Mouse (Mus musculus) adrenal gland, postnatal 10 days (tissue): ENCODE data around the gene Olfr1215. TPM values are rescaled to one million over a fixed set of nuclear protein-coding genes. Genes with fewer than 3 reads are reported as not detected.

Source experiments
- DNase-seq: peaks from one replicate; pipeline ENCODE4 v3.0.0; 2021; ENCODE audit warnings: mixed read lengths
- long read RNA-seq, 2 experiments: library from polyadenylated mRNA; stranded (forward); transcript quantifications; one replicate each; pipeline ENCODE4 v2.0.0; 2021
- total RNA-seq, 2 experiments: library from RNA; stranded (reverse); gene quantifications; 2 replicates each; pipeline ENCODE4 v1.2.3; 2021

The Olfr1215 gene
- not detected for total RNA-seq
- long read RNA-seq, experiment 1: 0 reads
- long read RNA-seq, experiment 2: 0 reads

DNA sequence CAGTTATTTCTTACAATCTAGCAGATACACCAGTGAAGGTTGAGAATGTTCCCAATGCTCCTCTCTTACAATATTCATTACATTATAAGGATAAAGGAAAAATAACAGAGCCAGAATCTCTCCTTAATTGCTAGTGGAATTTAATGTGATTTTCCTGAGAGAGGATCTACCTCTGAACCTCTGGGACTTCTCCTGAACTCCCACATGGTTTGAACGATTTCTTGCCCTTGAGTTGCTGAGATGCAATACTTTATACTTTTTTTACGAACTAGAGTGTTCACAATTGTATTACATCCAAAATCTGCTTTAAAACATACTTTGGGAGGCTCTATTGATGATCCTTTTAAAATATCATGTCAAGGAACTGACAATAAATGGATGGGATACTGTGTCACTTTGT is at the start of gene Olfr1215:
Gene Olfr1215 (minus strand): TSS at position 101 of the 400 bp plus-strand sequence.
- DNase-seq: no peak

DNA sequence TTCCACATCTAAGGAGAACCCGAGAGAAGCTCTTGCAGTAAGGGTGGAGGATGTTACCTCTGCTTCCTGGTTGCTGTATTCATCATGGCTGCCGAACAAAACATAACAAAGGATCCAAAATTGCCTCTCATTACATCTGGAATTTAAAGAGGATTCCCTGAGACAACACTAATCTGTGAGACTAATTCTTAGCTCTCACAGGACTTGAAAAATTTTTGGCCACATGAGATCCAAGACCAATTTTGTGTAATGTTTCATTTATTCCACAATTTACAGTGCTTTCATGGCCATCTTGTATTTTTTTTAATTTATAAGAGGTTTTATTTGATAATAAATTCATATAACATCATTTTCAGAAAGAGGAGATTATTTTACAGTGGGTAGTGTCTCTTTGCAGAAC is 25.2 kb upstream of the Olfr1215 start, which contains the start of gene Olfr1217:
Gene Olfr1217 (minus strand): TSS at position 101 of the 400 bp plus-strand sequence.
- no peak for DNase-seq

DNA sequence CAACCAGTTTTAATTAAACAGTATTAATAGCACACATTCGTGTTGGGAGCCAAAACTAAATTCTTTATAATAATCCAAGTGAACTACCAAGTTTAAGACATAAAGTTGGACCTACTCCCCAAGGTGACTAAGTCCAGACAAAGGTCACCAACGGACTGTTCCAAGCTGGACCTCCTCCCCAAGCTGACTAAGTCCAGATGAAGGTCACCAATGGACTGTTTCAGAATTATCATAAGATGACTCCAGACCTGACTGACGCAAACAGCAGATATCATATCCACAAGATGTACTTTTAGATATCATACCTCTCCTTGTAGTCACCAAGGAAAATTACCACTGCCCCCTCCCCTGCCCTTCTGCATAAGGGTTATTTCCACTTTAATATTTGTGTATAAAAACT is 14.7 kb upstream of the Olfr1215 start:
- peak; percentile 10 for DNase-seq

DNA sequence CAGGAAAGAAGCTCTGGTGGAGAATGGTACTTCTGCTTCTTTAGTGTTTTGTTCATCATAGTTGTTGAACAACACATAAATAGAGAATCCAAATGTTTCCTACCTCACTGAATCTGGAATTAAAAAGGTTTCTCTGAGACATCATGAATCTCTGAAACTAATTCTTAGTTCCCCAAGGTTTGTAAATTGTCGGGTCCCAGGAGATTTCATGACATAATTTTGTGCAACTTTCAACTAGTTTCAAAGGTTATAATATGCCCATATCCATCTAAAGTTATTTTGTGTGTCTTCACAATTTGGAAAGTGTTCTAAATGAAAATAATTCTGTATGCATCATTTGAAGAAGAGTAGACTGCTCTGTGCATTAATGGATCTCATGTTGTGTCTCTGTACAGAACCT is 11.5 kb upstream of the Olfr1215 start, which contains the start of gene Olfr1216:
Gene Olfr1216 (minus strand): TSS at position 101 of the 400 bp plus-strand sequence.
- no peak for DNase-seq

DNA sequence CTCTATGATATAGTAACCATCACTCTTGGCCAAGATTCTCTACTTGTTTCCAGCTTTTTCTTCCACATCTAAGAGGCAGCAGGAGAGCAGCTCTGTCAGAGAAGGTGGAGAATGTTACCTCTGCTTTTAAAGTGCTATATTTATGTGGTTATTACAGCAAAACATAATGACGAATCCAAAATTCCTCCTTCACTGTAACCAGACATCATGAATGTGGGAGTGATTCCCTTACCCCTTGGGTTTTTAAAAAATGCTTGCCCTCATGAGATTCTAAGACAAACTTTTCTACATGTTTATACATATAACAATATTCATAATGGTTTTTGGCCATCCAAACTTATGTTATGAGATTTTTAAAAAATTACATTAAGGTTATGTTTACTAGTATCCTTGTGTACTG is 14.2 kb downstream of the Olfr1215 start, which contains the start of gene Olfr1214:
Gene Olfr1214 (minus strand): TSS at position 101 of the 400 bp plus-strand sequence.
- DNase-seq: no peak

DNA sequence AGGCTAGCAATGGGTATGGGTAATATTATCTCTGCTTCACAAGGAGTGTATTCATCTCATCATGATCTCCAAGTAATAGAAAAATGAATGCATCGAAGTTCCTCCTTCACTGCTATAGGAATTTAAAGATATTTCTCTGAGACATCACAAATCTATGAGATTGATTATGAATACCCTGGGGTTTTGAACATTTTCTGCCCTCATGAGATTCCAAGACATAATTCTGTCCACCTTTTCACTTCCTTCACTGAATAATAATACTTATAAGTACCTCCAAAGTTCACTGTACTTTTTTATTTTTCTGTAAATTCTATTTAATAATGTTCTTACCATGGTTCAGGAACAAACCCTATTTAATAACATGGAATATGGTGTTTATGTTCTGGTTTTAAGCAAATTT is 26.6 kb downstream of the Olfr1215 start, which contains the start of gene Gm13762:
Gene Gm13762 (minus strand): TSS at position 101 of the 400 bp plus-strand sequence.
- DNase-seq: no peak

DNA sequence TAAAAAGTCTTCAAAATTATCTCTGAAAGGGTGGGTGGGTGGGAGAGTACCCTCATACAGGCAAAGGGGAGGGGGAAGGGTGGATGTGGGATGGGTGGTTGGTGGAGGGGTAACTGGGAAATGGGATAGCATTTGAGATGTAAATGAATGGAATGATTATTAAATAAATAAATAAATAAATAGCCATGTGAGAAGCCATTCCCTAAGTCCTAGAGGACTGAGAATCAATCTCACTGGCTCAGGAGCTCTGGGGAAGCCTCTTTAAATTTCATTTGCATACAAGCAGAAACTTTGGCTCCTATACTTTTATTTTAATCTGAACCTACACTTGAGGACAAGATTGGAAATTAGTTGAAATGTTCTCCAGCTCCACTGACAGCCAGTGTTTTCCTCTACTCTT is 53.1 kb downstream of the Olfr1215 start, which contains the start of gene Olfr1212:
Gene Olfr1212 (plus strand): TSS at position 301 of the 400 bp plus-strand sequence.
- DNase-seq: no peak

Other genes starting within 250 kb of the Olfr1215 start
- not detected for gene Olfr1199, start 246.5 kb downstream of the Olfr1215 start, total RNA-seq
- not detected for gene Olfr1200, start 236.5 kb downstream of the Olfr1215 start, total RNA-seq
- gene Olfr1201, start 213.9 kb downstream of the Olfr1215 start, total RNA-seq: not detected
- gene Olfr1202, start 192.5 kb downstream of the Olfr1215 start, total RNA-seq: not detected
- not detected for gene Olfr1205, start 177.2 kb downstream of the Olfr1215 start, total RNA-seq
- gene Olfr1204, start 157.7 kb downstream of the Olfr1215 start, total RNA-seq: not detected
- not detected for gene Olfr1206, start 143.7 kb downstream of the Olfr1215 start, total RNA-seq
- gene Olfr1208, start 104.7 kb downstream of the Olfr1215 start, total RNA-seq: not detected
- not detected for gene Olfr1209, start 91.8 kb downstream of the Olfr1215 start, total RNA-seq
- gene Olfr1211, start 68.9 kb downstream of the Olfr1215 start, total RNA-seq: not detected
- gene Olfr1212, start 53.0 kb downstream of the Olfr1215 start, total RNA-seq: not detected
- not detected for gene Gm13762, start 26.7 kb downstream of the Olfr1215 start, total RNA-seq
- not detected for gene Olfr1214, start 14.3 kb downstream of the Olfr1215 start, total RNA-seq
- not detected for gene Olfr1216, start 11.4 kb upstream of the Olfr1215 start, total RNA-seq
- not detected for gene Olfr1217, start 25.1 kb upstream of the Olfr1215 start, total RNA-seq
- gene Olfr1218, start 54.2 kb upstream of the Olfr1215 start, total RNA-seq: not detected
- not detected for gene Olfr1219, start 76.5 kb upstream of the Olfr1215 start, total RNA-seq
- not detected for gene Olfr1220, start 99.9 kb upstream of the Olfr1215 start, total RNA-seq
- gene Olfr1221, start 110.3 kb upstream of the Olfr1215 start, total RNA-seq: not detected
- gene Olfr1222, start 126.1 kb upstream of the Olfr1215 start, total RNA-seq: not detected
- gene Olfr1223, start 144.6 kb upstream of the Olfr1215 start, total RNA-seq: not detected
- not detected for gene Olfr1224-ps1, start 157.1 kb upstream of the Olfr1215 start, total RNA-seq
- gene Olfr1225, start 167.7 kb upstream of the Olfr1215 start, total RNA-seq: not detected
- not detected for gene Olfr1226, start 193.1 kb upstream of the Olfr1215 start, total RNA-seq
- gene Olfr1228, start 247.1 kb upstream of the Olfr1215 start, total RNA-seq: not detected